ENCODE assay signal across 8 mouse cellular contexts in genomic region chr13:21171156-21171530, GRCm38 (mm10). TPM values are rescaled to one million over a fixed set of nuclear protein-coding genes. Genes with fewer than 3 reads are reported as not detected.
DNase-seq lines count a peak whose midpoint lies in the region; ATAC-seq and TF ChIP-seq lines count a peak whose summit lies in the region.

No protein-coding gene starts in this region.

- no peak for TF ChIP-seq POLR2A in lung, adult 2 months (IDR thresholded peaks at IDR 0.05; ENCODE audit: borderline replicate concordance, extremely low read depth, low read depth, low read length)

- ATAC-seq in lung, embryonic 15.5 days (ENCODE audit: borderline replicate concordance, extremely low read depth, low FRiP score, low TSS enrichment) = no peak
- ATAC-seq in midbrain, embryonic 12.5 days (ENCODE audit: low FRiP score, low read depth) = no peak
- ATAC-seq in inflammation-experienced regulatory T-cells, adult 6 months = no peak

- no peak for DNase-seq in lung, postnatal 25 days (ENCODE audit: low spot score)
- peak; percentile 21 to 39 for DNase-seq in cerebellum, postnatal 25 days
- DNase-seq in hindbrain, embryonic 10.5 days (ENCODE audit: low spot score) = peak; percentile 33
- DNase-seq in layer of hippocampus, adult 11-12 months (ENCODE audit: low spot score) = no peak
- no peak for DNase-seq in lung, adult 2 months

- no peaks in the 10 kb centered on the region for H3K27me3 ChIP-seq in lung, embryonic 15.5 days
- no peaks in the 10 kb centered on the region for H3K27me3 ChIP-seq in hindbrain, embryonic 10.5 days (ENCODE audit: insufficient read depth, poor library complexity, severe bottlenecking)
- H3K27me3 ChIP-seq in midbrain, embryonic 12.5 days = peaks cover 4% of the 10 kb centered on the region

- H3K36me3 ChIP-seq in lung, embryonic 15.5 days = no peaks in the 10 kb centered on the region
- H3K36me3 ChIP-seq in hindbrain, embryonic 10.5 days = no peaks in the 10 kb centered on the region
- H3K36me3 ChIP-seq in midbrain, embryonic 12.5 days = no peaks in the 10 kb centered on the region

- peak overlapping the region; percentile 61 for H3K4me3 ChIP-seq in lung, embryonic 15.5 days
- H3K4me3 ChIP-seq in hindbrain, embryonic 10.5 days = peak overlapping the region; percentile 61
- peak overlapping the region; percentile 49 for H3K4me3 ChIP-seq in midbrain, embryonic 12.5 days
- no peak overlapping the region for H3K4me3 ChIP-seq in lung, adult 2 months (replicated peaks; ENCODE audit: extremely low read depth, low read depth, low read length)

- H3K4me2 ChIP-seq in lung, embryonic 15.5 days = peak overlapping the region; percentile 90
- peak overlapping the region; percentile 60 for H3K4me2 ChIP-seq in midbrain, embryonic 12.5 days (replicated peaks)

- H3K9me3 ChIP-seq in lung, embryonic 15.5 days = no peaks in the 10 kb centered on the region
- no peaks in the 10 kb centered on the region for H3K9me3 ChIP-seq in hindbrain, embryonic 10.5 days
- no peaks in the 10 kb centered on the region for H3K9me3 ChIP-seq in midbrain, embryonic 12.5 days

- WGBS in lung, embryonic 15.5 days = 11% methylated on average over 15 of the region's 15 CpGs
- WGBS in hindbrain, embryonic 10.5 days = 4% methylated on average over 15 of the region's 15 CpGs
- 8% methylated on average over 15 of the region's 15 CpGs for WGBS in midbrain, embryonic 12.5 days
- 36% methylated on average over 15 of the region's 15 CpGs for WGBS in lung, adult 2 months

- peaks cover 14% of the 10 kb centered on the region for H3K4me1 ChIP-seq in lung, embryonic 15.5 days
- peaks cover 31% of the 10 kb centered on the region for H3K4me1 ChIP-seq in hindbrain, embryonic 10.5 days (replicated peaks)
- peaks cover 8% of the 10 kb centered on the region for H3K4me1 ChIP-seq in midbrain, embryonic 12.5 days
- H3K4me1 ChIP-seq in lung, adult 2 months (ENCODE audit: control insufficient read depth, insufficient read depth, low read length) = no peaks in the 10 kb centered on the region; the same call in 1 of the 2 replicates

- no peak overlapping the region for H3K27ac ChIP-seq in lung, embryonic 15.5 days
- no peak overlapping the region for H3K27ac ChIP-seq in hindbrain, embryonic 10.5 days
- no peak overlapping the region for H3K27ac ChIP-seq in midbrain, embryonic 12.5 days (replicated peaks)

- TF ChIP-seq CTCF in lung, adult 2 months (IDR thresholded peaks at IDR 0.05; ENCODE audit: insufficient read depth, low read length) = no peak

- peak overlapping the region; percentile 27; the same call in 1 of the 2 replicates for H3K9ac ChIP-seq in lung, embryonic 15.5 days
- H3K9ac ChIP-seq in midbrain, embryonic 12.5 days (replicated peaks) = no peak overlapping the region; the same call in 1 of the 2 replicates

RNA-seq across cellular contexts. Expression of gene Trim27, which starts 8.1 kb away (rescaled TPM):
- polyA plus RNA-seq in lung, embryonic 15.5 days (2015; fragmentation: Nextera tagmentation; extraction: Ambion mirVana) = 147 and 148 TPM in 2 replicates
- polyA plus RNA-seq in hindbrain, embryonic 10.5 days (2016; fragmentation: Nextera tagmentation; extraction: Ambion mirVana) = 157 and 163 TPM in 2 replicates
- 132 and 140 TPM in 2 replicates for polyA plus RNA-seq in midbrain, embryonic 12.5 days (2016; fragmentation: Nextera tagmentation; extraction: Ambion mirVana)
- polyA plus RNA-seq in inflammation-experienced regulatory T-cells, adult 6 months (2017; shearing (Covaris generic)) = 10 to 100 TPM; 16.0 to 17.3 (median 16.3) TPM
- polyA plus RNA-seq in lung, adult 2 months (2012; rRNA removed) = 34.8 and 53.5 TPM in 2 replicates

RNA-seq across cellular contexts. Expression of gene Olfr1368, which starts 25.5 kb away (rescaled TPM):
- polyA plus RNA-seq in lung, embryonic 15.5 days (2015; fragmentation: Nextera tagmentation; extraction: Ambion mirVana) = not detected in 2 replicates
- polyA plus RNA-seq in hindbrain, embryonic 10.5 days (2016; fragmentation: Nextera tagmentation; extraction: Ambion mirVana) = not detected in 2 replicates
- polyA plus RNA-seq in midbrain, embryonic 12.5 days (2016; fragmentation: Nextera tagmentation; extraction: Ambion mirVana) = not detected in 2 replicates
- not detected for polyA plus RNA-seq in inflammation-experienced regulatory T-cells, adult 6 months (2017; shearing (Covaris generic))
- not detected in 2 replicates for polyA plus RNA-seq in lung, adult 2 months (2012; rRNA removed)

RNA-seq across cellular contexts. Expression of gene Olfr263, which starts 41.7 kb away (rescaled TPM):
- polyA plus RNA-seq in lung, embryonic 15.5 days (2015; fragmentation: Nextera tagmentation; extraction: Ambion mirVana) = not detected in 2 replicates
- not detected in 2 replicates for polyA plus RNA-seq in hindbrain, embryonic 10.5 days (2016; fragmentation: Nextera tagmentation; extraction: Ambion mirVana)
- polyA plus RNA-seq in midbrain, embryonic 12.5 days (2016; fragmentation: Nextera tagmentation; extraction: Ambion mirVana) = not detected in 2 replicates
- polyA plus RNA-seq in inflammation-experienced regulatory T-cells, adult 6 months (2017; shearing (Covaris generic)) = not detected
- not detected in 2 replicates for polyA plus RNA-seq in lung, adult 2 months (2012; rRNA removed)

RNA-seq across cellular contexts. Expression of gene Olfr1369-ps1, which starts 59.9 kb away (rescaled TPM):
- polyA plus RNA-seq in lung, embryonic 15.5 days (2015; fragmentation: Nextera tagmentation; extraction: Ambion mirVana) = 0.08 TPM in 1 of 2 replicates, not detected in the other
- polyA plus RNA-seq in hindbrain, embryonic 10.5 days (2016; fragmentation: Nextera tagmentation; extraction: Ambion mirVana) = 0.08 and 0.10 TPM in 2 replicates
- 0.06 and 0.07 TPM in 2 replicates for polyA plus RNA-seq in midbrain, embryonic 12.5 days (2016; fragmentation: Nextera tagmentation; extraction: Ambion mirVana)
- polyA plus RNA-seq in inflammation-experienced regulatory T-cells, adult 6 months (2017; shearing (Covaris generic)) = under 1 TPM in 2 of 3 experiments, not detected in 1; 0.13 to 0.27 TPM
- polyA plus RNA-seq in lung, adult 2 months (2012; rRNA removed) = not detected in 2 replicates

Comparison
In these comparisons a context has a peak if more than half of its experiments do, and no peak if none do; other contexts are left out.
1. DNase-seq: peak in cerebellum, postnatal 25 days (2 of 2) and hindbrain, embryonic 10.5 days (single experiment); none in lung, postnatal 25 days (single experiment), layer of hippocampus, adult 11-12 months (single experiment) and lung, adult 2 months (single experiment).